Mouse (Mus musculus) kidney, postnatal 10 days (tissue): ENCODE results near the gene Vmn2r40.
"Not testable (repeated sequence)": the region's sequence is repeated elsewhere in the genome, so short reads cannot be mapped to it uniquely, and the experiment has no call there.

Experiments
- DNase-seq: peaks from one replicate; pipeline ENCODE4 v3.0.0; 2021; ENCODE audit warnings: mixed read lengths

Gene Vmn2r40

GRCm38 (mm10) chr7:8931335-8931734, at the start of gene Vmn2r40:
TSS of gene Vmn2r40 (minus strand) at chr7:8931435.
- not testable (repeated sequence) for DNase-seq
